Mouse (Mus musculus) bone marrow macrophage, adult 2 months (primary cell): ENCODE results near the gene Olfr555. TPM values are rescaled to one million over a fixed set of nuclear protein-coding genes. Genes with fewer than 3 reads are reported as not detected.
A peak's percentile ranks its signal among the peaks of the same experiment; 100 is the strongest.
"Not testable (repeated sequence)": the region's sequence is repeated elsewhere in the genome, so short reads cannot be mapped to it uniquely, and the experiment has no call there.

Source experiments
- H3K27ac ChIP-seq: 2 replicates; pipeline ENCODE4 v1.5.1; 2012; ENCODE audit warnings: low read depth, low read length; ENCODE audit not compliant: insufficient read depth
- H3K4me1 ChIP-seq: 2 replicates; pipeline ENCODE4 v1.6.1; 2012; ENCODE audit warnings: low read length; ENCODE audit not compliant: control insufficient read depth, insufficient read depth
- H3K4me3 ChIP-seq: 2 replicates; pipeline ENCODE4 v1.5.1; 2012; ENCODE audit warnings: mild to moderate bottlenecking, low read length, moderate library complexity; ENCODE audit not compliant: insufficient read depth
- CTCF ChIP-seq: IDR thresholded peaks from 2 replicates; pipeline ENCODE4 v1.5.1; 2012; ENCODE audit warnings: low read depth, mild to moderate bottlenecking, low read length, moderate library complexity
- POLR2A ChIP-seq: IDR thresholded peaks from 2 replicates; pipeline ENCODE4 v1.6.1; 2012; ENCODE audit warnings: mild to moderate bottlenecking, low read depth, low read length, borderline replicate concordance
- polyA plus RNA-seq: library from polyadenylated mRNA; stranded (reverse); fragments of >200 nt; gene quantifications from 2 replicates; pipeline ENCODE4 v1.2.4, GENCODE M21; 2012; ENCODE audit not compliant: missing spikeins, insufficient read depth, insufficient read length

The Olfr555 gene
- polyA plus RNA-seq = not detected in 2 replicates

GRCm38 (mm10) chr7:102658523-102658922 lies at the start of gene Olfr555:
Gene Olfr555 (plus strand): TSS chr7:102658823.
- Histone ChIP-seq H3K4me1 (no peaks in the 10 kb centered on the region), H3K27ac (no peak within 1 kb of the TSS), H3K4me3 (no peak within 1 kb of the TSS)
- no peak for TF ChIP-seq POLR2A

- TF ChIP-seq POLR2A (no peak), CTCF (no peak)
- Histone ChIP-seq H3K4me3 (no peak within 1 kb of the TSS), H3K27ac (no peak within 1 kb of the TSS), H3K4me1 (peaks cover 3% of the 10 kb centered on the region)
Measured at GRCm38 (mm10) chr7:102618118-102618517, 40.5 kb upstream of the Olfr555 start, which contains the start of gene Olfr553. Gene Olfr553 (minus strand): TSS chr7:102618218.

- H3K4me1 ChIP-seq = peaks cover 3% of the 10 kb centered on the region
- no peak overlapping the region for H3K27ac ChIP-seq
- H3K4me3 ChIP-seq = no peak overlapping the region
- TF ChIP-seq POLR2A (no peak), CTCF (no peak)
Measured at GRCm38 (mm10) chr7:102619608-102620007, 39.0 kb upstream of the Olfr555 start.

GRCm38 (mm10) chr7:102620368-102620767 lies 38.3 kb upstream of the Olfr555 start:
- H3K27ac ChIP-seq, H3K4me1 ChIP-seq, H3K4me3 ChIP-seq: not testable (repeated sequence)

GRCm38 (mm10) chr7:102636665-102637064 lies 22.0 kb upstream of the Olfr555 start:
- no peak overlapping the region for H3K4me3 ChIP-seq
- peaks cover 2% of the 10 kb centered on the region; the same call in 1 of the 2 replicates for H3K4me1 ChIP-seq
- TF ChIP-seq POLR2A = no peak
- peak; percentile 39; the same call in 1 of the 2 replicates for TF ChIP-seq CTCF
- H3K27ac ChIP-seq = no peak overlapping the region

GRCm38 (mm10) chr7:102638132-102638531 lies 20.5 kb upstream of the Olfr555 start, which contains the start of gene Olfr554:
Gene Olfr554 (plus strand): TSS chr7:102638432.
- TF ChIP-seq CTCF (no peak), POLR2A (no peak)
- Histone ChIP-seq H3K27ac (no peak within 1 kb of the TSS), H3K4me1 (peaks cover 2% of the 10 kb centered on the region; the same call in 1 of the 2 replicates), H3K4me3 (no peak within 1 kb of the TSS)

- not testable (repeated sequence) for H3K4me3 ChIP-seq, H3K27ac ChIP-seq, H3K4me1 ChIP-seq
Measured at GRCm38 (mm10) chr7:102644945-102645344, 13.7 kb upstream of the Olfr555 start.

- Histone ChIP-seq H3K4me1 (no peaks in the 10 kb centered on the region), H3K27ac (no peak within 1 kb of the TSS), H3K4me3 (no peak within 1 kb of the TSS)
- TF ChIP-seq POLR2A = no peak
- TF ChIP-seq CTCF = no peak
Measured at GRCm38 (mm10) chr7:102664599-102664998, 6.0 kb downstream of the Olfr555 start, which contains the start of gene Olfr556. Gene Olfr556 (plus strand): TSS chr7:102664899.

- Histone ChIP-seq H3K4me1 (no peaks in the 10 kb centered on the region), H3K27ac (no peak overlapping the region), H3K4me3 (no peak overlapping the region)
- no peak for TF ChIP-seq CTCF
- TF ChIP-seq POLR2A = no peak
Measured at GRCm38 (mm10) chr7:102665378-102665777, 6.8 kb downstream of the Olfr555 start.

- H3K4me1 ChIP-seq = no peaks in the 10 kb centered on the region
- H3K4me3 ChIP-seq = no peak overlapping the region
- TF ChIP-seq CTCF (no peak), POLR2A (no peak)
- H3K27ac ChIP-seq = no peak overlapping the region
Measured at GRCm38 (mm10) chr7:102676225-102676624, 17.6 kb downstream of the Olfr555 start.

GRCm38 (mm10) chr7:102681916-102682315 lies 23.3 kb downstream of the Olfr555 start:
- H3K4me3 ChIP-seq = no peak overlapping the region
- TF ChIP-seq POLR2A = no peak
- TF ChIP-seq CTCF = no peak
- no peaks in the 10 kb centered on the region; the same call in 1 of the 2 replicates for H3K4me1 ChIP-seq
- no peak overlapping the region for H3K27ac ChIP-seq
